Mouse (Mus musculus): ENCODE results near the gene Ank3.

GRCm38 (mm10) chr10:70015201-70015600 lies 616.6 kb downstream of the Ank3 start:
- TF ChIP-seq CTCF (IDR thresholded peaks at IDR 0.05): no peak
- TF ChIP-seq EP300 (IDR thresholded peaks at IDR 0.05): no peak

All from lung, postnatal 0 days (tissue).